Comparison of ENCODE assay signal across 8 mouse cellular contexts in the genomic region with DNA sequence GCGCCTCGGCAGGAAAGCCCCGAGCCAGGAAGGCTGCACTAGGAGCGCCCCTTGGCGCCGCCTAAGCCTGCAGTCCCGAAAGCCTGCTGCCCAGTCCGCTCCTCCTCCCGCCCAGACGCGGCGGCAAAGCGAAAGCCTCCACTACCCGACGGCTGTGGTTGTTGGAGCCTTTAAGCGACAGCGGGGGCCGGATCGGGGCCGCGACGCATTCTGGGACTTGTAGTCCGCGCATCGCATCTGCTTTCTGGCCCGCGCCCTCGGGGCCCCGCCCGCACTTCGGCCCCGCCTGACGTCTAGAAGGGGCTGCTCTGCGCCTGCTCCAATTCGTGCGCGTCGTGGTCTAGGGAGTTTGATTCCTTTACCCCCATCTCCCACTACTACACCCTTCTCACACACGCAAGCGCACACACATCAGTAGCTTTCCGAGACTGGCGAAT. TPM values are rescaled to one million over a fixed set of nuclear protein-coding genes. Genes with fewer than 3 reads are reported as not detected.
A peak's percentile ranks its signal among the peaks of the same experiment; 100 is the strongest.
DNase-seq lines count a peak whose midpoint lies in the region; ATAC-seq and TF ChIP-seq lines count a peak whose summit lies in the region.

A gene (minus strand): TSS at position 77 of the 437 bp plus-strand sequence.

- dilution Hi-C loops in CH12.LX (cut with MboI; ENCODE audit: extremely low pct_ligation_motif_present, extremely low pct_unique_long_range_greater_than_20kb, low sequenced_read_pairs), result no loop called here

- peak; percentile 94 for ATAC-seq in forebrain, embryonic 12.5 days (ENCODE audit: low FRiP score)
- peak; percentile 92 for ATAC-seq in heart, postnatal 0 days (ENCODE audit: insufficient read depth, low read depth)
- ATAC-seq in liver, embryonic 16.5 days (ENCODE audit: low read depth), result peak; percentile 92
- peak; percentile 94 for ATAC-seq in neural tube, embryonic 13.5 days (ENCODE audit: low read depth)

- peaks cover 7% of the 10 kb centered on the region for H3K27me3 ChIP-seq in CH12.LX (replicated peaks)
- no peaks in the 10 kb centered on the region for H3K27me3 ChIP-seq in forebrain, embryonic 12.5 days
- H3K27me3 ChIP-seq in heart, postnatal 0 days (ENCODE audit: control insufficient read depth, insufficient read depth, low read length), result no peaks in the 10 kb centered on the region
- no peaks in the 10 kb centered on the region; the same call in none of the 2 replicates for H3K27me3 ChIP-seq in liver, embryonic 16.5 days (ENCODE audit: control insufficient read depth, insufficient read depth, low read depth, low read length)
- no peaks in the 10 kb centered on the region for H3K27me3 ChIP-seq in neural tube, embryonic 13.5 days
- no peaks in the 10 kb centered on the region for H3K27me3 ChIP-seq in testis, adult 2 months (ENCODE audit: control insufficient read depth, insufficient read depth, low read length)

- TF ChIP-seq POLR2A in CH12.LX (IDR thresholded peaks at IDR 0.05; ENCODE audit: low read depth, low read length), result peak; percentile 100
- peak; percentile 82 for TF ChIP-seq POLR2A in testis, adult 2 months (IDR thresholded peaks at IDR 0.05; ENCODE audit: control insufficient read depth, low read depth, low read length)

- peak; percentile 44 for TF ChIP-seq RAD21 in CH12.LX (IDR thresholded peaks at IDR 0.05; ENCODE audit: low read depth, low read length)

- TF ChIP-seq EP300 in CH12.LX (IDR thresholded peaks at IDR 0.05; ENCODE audit: low read length), result no peak
- peak; percentile 42; the same call in 1 of the 2 replicates for TF ChIP-seq EP300 in heart, postnatal 0 days (IDR thresholded peaks at IDR 0.05; ENCODE audit: low read depth)

- H3K27ac ChIP-seq in CH12.LX (ENCODE audit: insufficient read depth, low read depth), result peak within 1 kb of the TSS; percentile 76
- peak within 1 kb of the TSS; percentile 93 for H3K27ac ChIP-seq in forebrain, embryonic 12.5 days
- peak within 1 kb of the TSS; percentile 91 for H3K27ac ChIP-seq in heart, postnatal 0 days (ENCODE audit: low read depth)
- H3K27ac ChIP-seq in liver, embryonic 16.5 days (ENCODE audit: low read length), result peak within 1 kb of the TSS; percentile 65
- peak within 1 kb of the TSS; percentile 96 for H3K27ac ChIP-seq in neural tube, embryonic 13.5 days (replicated peaks)
- peak within 1 kb of the TSS; percentile 22; the same call in 1 of the 2 replicates for H3K27ac ChIP-seq in testis, adult 2 months (ENCODE audit: control insufficient read depth, insufficient read depth, low read depth, low read length)

- peak in 1 of 2 experiments; percentile 61; a peak in 2 of 4 replicates for TF ChIP-seq CTCF in CH12.LX (conservative IDR thresholded peaks at IDR 0.05 in 1 of 2, IDR thresholded peaks at IDR 0.05 in 1 of 2; ENCODE audit: low read depth in 2 of 2, low read length in 2 of 2)
- TF ChIP-seq CTCF in heart, postnatal 0 days (IDR thresholded peaks at IDR 0.05; ENCODE audit: low read depth), result no peak
- no peak for TF ChIP-seq CTCF in testis, adult 2 months (IDR thresholded peaks at IDR 0.05; ENCODE audit: control insufficient read depth, insufficient read depth, insufficient replicate concordance, low read depth, low read length)

- H3K4me1 ChIP-seq in CH12.LX (ENCODE audit: control insufficient read depth in 1 of 2, insufficient read depth in 2 of 2), result peaks cover 8 to 41% of the 10 kb centered on the region in 2 experiments
- H3K4me1 ChIP-seq in forebrain, embryonic 12.5 days, result peaks cover 35% of the 10 kb centered on the region
- H3K4me1 ChIP-seq in heart, postnatal 0 days (ENCODE audit: control insufficient read depth, insufficient read depth), result peaks cover 34% of the 10 kb centered on the region; the same call in 1 of the 2 replicates
- H3K4me1 ChIP-seq in liver, embryonic 16.5 days (ENCODE audit: control insufficient read depth, low read depth, low read length), result peaks cover 20% of the 10 kb centered on the region
- H3K4me1 ChIP-seq in neural tube, embryonic 13.5 days (replicated peaks), result peaks cover 40% of the 10 kb centered on the region
- peaks cover 9% of the 10 kb centered on the region for H3K4me1 ChIP-seq in testis, adult 2 months (ENCODE audit: control insufficient read depth, insufficient read depth, low read length)

- peak; percentile 95 for DNase-seq in CH12.LX (ENCODE audit: extremely low read depth)
- peak; percentile 84 for DNase-seq in c-Kit-positive CD71-positive TER-119-negative erythroid progenitor cells, embryonic 14.5 days (ENCODE audit: low read depth)
- peak; percentile 91 for DNase-seq in heart, postnatal 0 days (ENCODE audit: low spot score)
- peak; percentile 96 to 97 for DNase-seq in kidney, postnatal 4 days

- H3K9ac ChIP-seq in CH12.LX (ENCODE audit: insufficient read depth, low read depth), result peak within 1 kb of the TSS; percentile 91
- H3K9ac ChIP-seq in forebrain, embryonic 12.5 days, result peak within 1 kb of the TSS; percentile 89
- peak within 1 kb of the TSS; percentile 94 for H3K9ac ChIP-seq in heart, postnatal 0 days (replicated peaks; ENCODE audit: low read depth, low read length)
- peak within 1 kb of the TSS; percentile 83 for H3K9ac ChIP-seq in liver, embryonic 16.5 days (ENCODE audit: low read depth, low read length)
- H3K9ac ChIP-seq in neural tube, embryonic 13.5 days, result peak within 1 kb of the TSS; percentile 91

- peak within 1 kb of the TSS; percentile 73 to 99 (median 86) for H3K4me3 ChIP-seq in CH12.LX (replicated peaks in 1 of 3; ENCODE audit: low read depth in 2 of 3, low read length in 2 of 3, poor library complexity in 1 of 3)
- peak within 1 kb of the TSS; percentile 83 for H3K4me3 ChIP-seq in forebrain, embryonic 12.5 days (replicated peaks)
- peak within 1 kb of the TSS; percentile 99 for H3K4me3 ChIP-seq in heart, postnatal 0 days (ENCODE audit: low read depth, low read length)
- H3K4me3 ChIP-seq in liver, embryonic 16.5 days (ENCODE audit: low read depth, low read length), result peak within 1 kb of the TSS; percentile 83
- H3K4me3 ChIP-seq in neural tube, embryonic 13.5 days, result peak within 1 kb of the TSS; percentile 85
- H3K4me3 ChIP-seq in testis, adult 2 months (ENCODE audit: control insufficient read depth, low read depth, low read length), result peak within 1 kb of the TSS; percentile 80

- peaks cover 0 to 13% of the 10 kb centered on the region in 2 experiments for H3K36me3 ChIP-seq in CH12.LX (replicated peaks in 1 of 2; ENCODE audit: control insufficient read depth in 1 of 2, insufficient read depth in 1 of 2, low read length in 1 of 2)
- no peaks in the 10 kb centered on the region for H3K36me3 ChIP-seq in forebrain, embryonic 12.5 days (replicated peaks)
- no peaks in the 10 kb centered on the region for H3K36me3 ChIP-seq in heart, postnatal 0 days (replicated peaks; ENCODE audit: control insufficient read depth, insufficient read depth, low read length)
- H3K36me3 ChIP-seq in liver, embryonic 16.5 days (ENCODE audit: control insufficient read depth, insufficient read depth), result no peaks in the 10 kb centered on the region
- H3K36me3 ChIP-seq in neural tube, embryonic 13.5 days, result no peaks in the 10 kb centered on the region
- no peaks in the 10 kb centered on the region for H3K36me3 ChIP-seq in testis, adult 2 months (ENCODE audit: control insufficient read depth, insufficient read depth, low read length)

- in situ Hi-C loops in CH12.LX (cut with MboI; ENCODE audit: low pct_ligation_motif_present, low pct_unique_long_range_greater_than_20kb, low sequenced_read_pairs), result loop anchor here (10.0 kb wide), 1 partner anchor 48 kb away; no protein-coding TSS in a partner anchor

- peaks cover 49% of the 10 kb centered on the region for H3K79me2 ChIP-seq in CH12.LX (replicated peaks; ENCODE audit: control insufficient read depth, extremely low read depth, insufficient read depth, poor library complexity, severe bottlenecking)

- H3K9me3 ChIP-seq in CH12.LX (replicated peaks; ENCODE audit: low read length), result peaks cover 3% of the 10 kb centered on the region
- H3K9me3 ChIP-seq in forebrain, embryonic 12.5 days, result no peaks in the 10 kb centered on the region
- H3K9me3 ChIP-seq in heart, postnatal 0 days (replicated peaks; ENCODE audit: control insufficient read depth, low read length), result no peaks in the 10 kb centered on the region
- no peaks in the 10 kb centered on the region for H3K9me3 ChIP-seq in liver, embryonic 16.5 days (replicated peaks; ENCODE audit: control insufficient read depth, low read length)
- no peaks in the 10 kb centered on the region for H3K9me3 ChIP-seq in neural tube, embryonic 13.5 days

- H3K4me2 ChIP-seq in CH12.LX (ENCODE audit: insufficient read depth, low read depth, poor library complexity, severe bottlenecking), result peak within 1 kb of the TSS; percentile 81
- H3K4me2 ChIP-seq in forebrain, embryonic 12.5 days, result peak within 1 kb of the TSS; percentile 76
- H3K4me2 ChIP-seq in heart, postnatal 0 days (ENCODE audit: low read depth, low read length), result peak within 1 kb of the TSS; percentile 82
- peak within 1 kb of the TSS; percentile 97 for H3K4me2 ChIP-seq in liver, embryonic 16.5 days (ENCODE audit: low read depth, low read length)
- H3K4me2 ChIP-seq in neural tube, embryonic 13.5 days, result peak within 1 kb of the TSS; percentile 71

- under 1% methylated on average over 36 of the region's 42 CpGs for WGBS in forebrain, embryonic 12.5 days
- WGBS in heart, postnatal 0 days, result under 1% methylated on average over 42 of the region's 42 CpGs
- WGBS in liver, embryonic 16.5 days (ENCODE audit: insufficient replicate concordance), result 2% methylated on average over 36 of the region's 42 CpGs
- under 1% methylated on average over 42 of the region's 42 CpGs for WGBS in neural tube, embryonic 13.5 days

TF ChIP-seq in CH12.LX, 34 proteins besides CTCF, POLR2A, EP300 and RAD21 (continues in another document):
- TF ChIP-seq MEF2A (IDR thresholded peaks at IDR 0.05; ENCODE audit: borderline replicate concordance, low read depth, low read length), result peak; percentile 62; the same call in 1 of the 2 replicates
- no peak for TF ChIP-seq CHD1 (IDR thresholded peaks at IDR 0.05; ENCODE audit: low read depth, low read length)
- TF ChIP-seq ELF1 (IDR thresholded peaks at IDR 0.05; ENCODE audit: low read depth, low read length), result peak; percentile 66; the same call in 1 of the 2 replicates
- 0 out of 2 replicates have a peak, but pooled peaks have one; percentile 21 for TF ChIP-seq ETS1 (conservative IDR thresholded peaks at IDR 0.05; ENCODE audit: low read depth, low read length)
- TF ChIP-seq MAZ (IDR thresholded peaks at IDR 0.05; ENCODE audit: low read depth, low read length), result peak; percentile 100
- no peak; the same call in 1 of the 2 replicates for TF ChIP-seq IRF4 (IDR thresholded peaks at IDR 0.05; ENCODE audit: low read depth, low read length)

RNA-seq across cellular contexts. Expression of the gene that starts here (rescaled TPM):
- total RNA-seq in CH12.LX (2012; rRNA removed) (63.8 and 73.1 TPM in 2 replicates), CH12.LX (2014; rRNA removed) (21.3 and 22.5 TPM in 2 replicates)
- 48.9 and 61.2 TPM in 2 replicates for polyA plus RNA-seq in CH12.LX (2012; ENCODE audit: insufficient read length, low read depth)
- 4.7 and 7.6 TPM in 2 replicates for polyA plus RNA-seq in forebrain, embryonic 12.5 days (2016; fragmentation: Nextera tagmentation; extraction: Ambion mirVana)
- total RNA-seq in heart, postnatal 0 days (2014; rRNA removed; ENCODE audit: low replicate concordance), result 7.7 and 15.2 TPM in 2 replicates
- 1.3 and 1.5 TPM in 2 replicates for polyA plus RNA-seq in heart, postnatal 0 days (2015; fragmentation: Nextera tagmentation; extraction: Ambion mirVana)
- polyA plus RNA-seq in liver, embryonic 16.5 days (2015; fragmentation: Nextera tagmentation; extraction: Ambion mirVana), result 1.9 and 2.3 TPM in 2 replicates
- 4.6 and 4.8 TPM in 2 replicates for polyA plus RNA-seq in neural tube, embryonic 13.5 days (2015; fragmentation: Nextera tagmentation; extraction: Ambion mirVana)
- 6.7 and 9.4 TPM in 2 replicates for polyA plus RNA-seq in testis, adult 2 months (2012; rRNA removed)

Comparison
In these comparisons a context has a peak if more than half of its experiments do, and no peak if none do; other contexts are left out.
1. Peak in every context shown above with its lines: DNase-seq, ATAC-seq, H3K4me3 ChIP-seq and H3K27ac ChIP-seq.
2. H3K27ac ChIP-seq: peak in every context shown above with its lines; median percentile 96 in neural tube, embryonic 13.5 days; 93 in forebrain, embryonic 12.5 days; 91 in heart, postnatal 0 days; 76 in CH12.LX; 65 in liver, embryonic 16.5 days; 22 in testis, adult 2 months.